Mouse (Mus musculus) lung, postnatal 0 days (tissue): ENCODE data around the gene Tppp3. TPM values are rescaled to one million over a fixed set of nuclear protein-coding genes. Genes with fewer than 3 reads are reported as not detected.

Experiments used
- ATAC-seq: fragments of 200-750 bp; cut with Nextera tagmentation; 2 replicates; pipeline ENCODE4 v1.8.0; 2017; ENCODE audit warnings: moderate library complexity
- DNase-seq: peaks from one replicate; pipeline ENCODE4 v3.0.0-alpha.2; 2016; ENCODE audit warnings: low spot score
- H3K27ac ChIP-seq: fragments of 300-500 bp; sonication (generic); 2 replicates; pipeline ENCODE4 v1.5.1; 2014; ENCODE audit warnings: antibody characterized with exemption, mild to moderate bottlenecking, low read length, mixed read lengths
- H3K27me3 ChIP-seq: fragments of 300-500 bp; sonication (generic); replicated peaks from 2 replicates; pipeline ENCODE4 v1.6.1; 2014; ENCODE audit warnings: low read length, mixed read lengths; ENCODE audit not compliant: insufficient read depth
- H3K36me3 ChIP-seq: fragments of 300-500 bp; sonication (generic); 2 replicates; pipeline ENCODE4 v1.6.1; 2014; ENCODE audit warnings: low read length, mixed read lengths; ENCODE audit not compliant: insufficient read depth
- H3K4me1 ChIP-seq: fragments of 300-500 bp; sonication (generic); 2 replicates; pipeline ENCODE4 v1.6.1; 2014; ENCODE audit warnings: antibody characterized with exemption, low read depth, low read length, mixed read lengths; ENCODE audit not compliant: insufficient read depth
- H3K4me2 ChIP-seq: fragments of 300-500 bp; sonication (generic); replicated peaks from 2 replicates; pipeline ENCODE4 v1.6.1; 2014; ENCODE audit warnings: low read depth, mild to moderate bottlenecking, low read length, moderate library complexity, mixed read lengths
- H3K4me3 ChIP-seq: fragments of 300-500 bp; sonication (generic); 2 replicates; pipeline ENCODE4 v1.5.1; 2014; ENCODE audit warnings: low read depth, low read length
- H3K9ac ChIP-seq: fragments of 300-500 bp; sonication (generic); replicated peaks from 2 replicates; pipeline ENCODE4 v1.6.1; 2014; ENCODE audit warnings: low read depth, mild to moderate bottlenecking
- H3K9me3 ChIP-seq: fragments of 300-500 bp; sonication (generic); 2 replicates; pipeline ENCODE4 v1.6.1; 2016; ENCODE audit warnings: low read length, mixed read lengths
- CTCF ChIP-seq: IDR thresholded peaks from 2 replicates; pipeline ENCODE4 v1.5.1; 2016; ENCODE audit warnings: antibody characterized with exemption, mild to moderate bottlenecking
- EP300 ChIP-seq: IDR thresholded peaks from 2 replicates; pipeline ENCODE4 v1.6.1; 2016; ENCODE audit warnings: antibody characterized with exemption, mild to moderate bottlenecking, control low read depth
- WGBS: fragments of 180-500 bp; shearing (Covaris S2); extraction: QIAGEN DNeasy Blood & Tissue Kit; methylation state at CpG from one replicate; pipeline ENCODE4 v1.1.7; 2014; 5-methylcytosine and 5-hydroxymethylcytosine counted together
- polyA plus RNA-seq: library from polyadenylated mRNA; unstranded; fragments of >200 nt; fragmentation: Nextera tagmentation; extraction: Ambion mirVana; gene quantifications from 2 replicates; pipeline ENCODE4 v1.2.1, GENCODE M21; 2015

Gene Tppp3
- polyA plus RNA-seq, 1 experiment from 2014 or later: 696 TPM

DNA sequence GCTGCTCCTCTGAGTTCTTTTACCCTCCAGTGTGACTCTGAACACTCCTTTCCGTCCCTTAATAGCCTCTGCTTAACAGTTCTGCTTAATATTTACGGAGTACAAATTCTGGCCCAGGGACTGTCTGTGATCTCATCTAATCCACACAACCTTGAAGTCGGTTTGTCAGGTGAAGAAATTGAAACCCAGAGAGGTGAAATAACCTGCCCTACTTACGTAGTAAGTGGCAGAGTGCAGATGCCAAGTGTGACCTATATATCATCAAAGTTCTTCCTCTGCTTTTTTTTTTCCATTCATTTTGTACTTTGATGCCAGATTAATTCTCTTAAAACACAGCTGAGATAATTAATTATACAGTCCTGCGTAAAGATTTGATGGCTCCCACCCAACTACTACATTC, 37.2 kb downstream of the Tppp3 start:
- ATAC-seq (no peak), DNase-seq (no peak)
- Histone ChIP-seq H3K27ac (no peak overlapping the region), H3K9me3 (no peaks in the 10 kb centered on the region), H3K4me1 (no peaks in the 10 kb centered on the region), H3K36me3 (no peaks in the 10 kb centered on the region), H3K27me3 (no peaks in the 10 kb centered on the region), H3K4me2 (no peak overlapping the region), H3K4me3 (no peak overlapping the region), H3K9ac (no peak overlapping the region)
- TF ChIP-seq CTCF (no peak), EP300 (no peak)
- 59% methylated on average over 5 of the region's 5 CpGs for WGBS

DNA sequence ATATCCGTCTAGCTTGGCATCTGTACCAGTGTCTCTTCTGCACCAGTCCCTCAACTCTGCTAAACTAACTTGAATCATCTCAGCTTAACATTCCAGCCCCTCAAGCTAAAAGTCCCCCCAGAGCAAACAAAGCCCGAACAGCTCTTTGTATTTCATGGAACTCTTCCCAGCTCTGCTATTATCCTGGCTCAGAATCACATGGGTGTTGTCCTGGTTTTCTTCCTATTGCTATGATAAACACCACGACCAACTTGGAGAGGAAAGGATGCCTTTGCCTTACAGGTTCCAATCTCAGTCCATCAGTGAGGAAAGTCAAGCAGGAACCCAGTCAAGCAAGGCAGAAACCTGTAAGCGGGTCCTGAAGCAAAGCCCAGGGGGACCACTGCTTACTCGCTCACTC, 37.8 kb downstream of the Tppp3 start:
- 36% methylated on average over 5 of the region's 5 CpGs for WGBS
- no peak overlapping the region for H3K4me3 ChIP-seq
- H3K27ac ChIP-seq: peak overlapping the region; percentile 3; the same call in 1 of the 2 replicates
- no peaks in the 10 kb centered on the region for H3K27me3 ChIP-seq
- no peaks in the 10 kb centered on the region for H3K36me3 ChIP-seq
- DNase-seq (peak; percentile 39), ATAC-seq (peak; percentile 38)
- TF ChIP-seq CTCF (no peak), EP300 (0 out of 2 replicates have a peak, but pooled peaks have one; percentile 20)
- no peaks in the 10 kb centered on the region for H3K9me3 ChIP-seq
- H3K4me2 ChIP-seq: no peak overlapping the region
- H3K4me1 ChIP-seq: no peaks in the 10 kb centered on the region
- no peak overlapping the region for H3K9ac ChIP-seq

DNA sequence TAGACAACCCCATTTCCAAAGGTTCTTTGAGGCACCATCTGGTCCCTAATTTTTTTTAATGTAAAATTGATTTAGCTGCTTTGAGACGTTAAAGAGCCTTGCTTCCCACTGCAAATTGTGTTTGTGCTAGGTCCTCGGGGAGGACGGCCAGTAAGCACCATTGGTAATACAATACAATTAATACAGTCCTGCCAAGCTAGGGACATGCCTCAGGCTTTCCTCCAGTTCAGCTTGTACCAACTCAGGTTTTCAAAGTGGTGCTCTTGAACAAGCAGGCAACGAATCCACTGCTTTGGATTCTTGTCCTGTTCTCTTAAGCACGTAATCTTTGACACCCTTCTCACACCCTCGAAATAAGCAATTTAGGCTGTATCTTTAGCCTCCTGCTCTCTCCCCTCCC, 38.3 kb downstream of the Tppp3 start:
- Histone ChIP-seq H3K4me1 (no peaks in the 10 kb centered on the region), H3K27me3 (no peaks in the 10 kb centered on the region), H3K4me3 (no peak overlapping the region), H3K4me2 (no peak overlapping the region), H3K36me3 (no peaks in the 10 kb centered on the region), H3K27ac (peak overlapping the region; percentile 3; the same call in 1 of the 2 replicates), H3K9me3 (no peaks in the 10 kb centered on the region), H3K9ac (no peak overlapping the region)
- WGBS: 49% methylated on average over 6 of the region's 6 CpGs
- TF ChIP-seq CTCF (no peak), EP300 (no peak)
- no peak for ATAC-seq
- no peak for DNase-seq

DNA sequence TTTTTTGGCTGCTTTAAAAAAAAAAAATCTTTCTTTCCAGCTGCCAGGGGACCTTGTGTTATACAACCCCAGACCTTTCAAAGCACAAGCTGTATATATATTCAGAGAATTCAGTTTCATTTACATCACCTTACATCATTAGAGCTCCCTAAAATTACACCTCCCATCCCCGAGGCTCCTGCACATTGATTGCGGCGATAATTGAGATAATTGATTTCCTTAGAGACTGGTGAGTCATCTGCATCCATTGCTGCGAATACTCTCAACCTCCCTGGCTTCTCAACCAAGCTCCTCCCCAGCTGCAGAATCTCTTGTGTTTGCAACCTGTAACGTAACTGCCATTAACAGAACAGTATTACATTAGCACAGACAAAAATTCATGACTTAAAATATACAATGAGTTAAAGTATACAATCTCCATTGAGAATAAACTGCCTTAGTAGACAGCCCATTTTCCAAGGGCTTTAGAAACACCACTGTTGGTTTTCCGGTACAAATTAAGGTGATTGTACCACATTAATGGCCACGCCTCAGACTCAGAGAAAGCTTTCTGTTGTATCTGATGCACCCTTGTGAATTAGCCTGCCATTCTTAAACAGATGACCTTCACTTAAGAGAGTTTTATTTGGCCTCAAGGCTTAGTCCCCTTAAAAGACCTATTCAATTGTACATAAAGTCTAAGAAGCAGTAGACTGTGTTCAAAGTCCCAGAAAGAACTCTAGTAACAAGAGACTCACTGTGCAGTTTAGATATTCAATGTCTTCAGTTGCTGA, 39.4 kb downstream of the Tppp3 start:
- Histone ChIP-seq H3K4me1 (no peaks in the 10 kb centered on the region; the same call in 1 of the 2 replicates), H3K9ac (no peak overlapping the region), H3K27me3 (no peaks in the 10 kb centered on the region), H3K9me3 (no peaks in the 10 kb centered on the region), H3K36me3 (no peaks in the 10 kb centered on the region), H3K4me2 (no peak overlapping the region), H3K4me3 (no peak overlapping the region), H3K27ac (no peak overlapping the region)
- DNase-seq: no peak
- 76% methylated on average over 7 of the region's 7 CpGs for WGBS
- TF ChIP-seq EP300 (no peak), CTCF (no peak)
- no peak for ATAC-seq

DNA sequence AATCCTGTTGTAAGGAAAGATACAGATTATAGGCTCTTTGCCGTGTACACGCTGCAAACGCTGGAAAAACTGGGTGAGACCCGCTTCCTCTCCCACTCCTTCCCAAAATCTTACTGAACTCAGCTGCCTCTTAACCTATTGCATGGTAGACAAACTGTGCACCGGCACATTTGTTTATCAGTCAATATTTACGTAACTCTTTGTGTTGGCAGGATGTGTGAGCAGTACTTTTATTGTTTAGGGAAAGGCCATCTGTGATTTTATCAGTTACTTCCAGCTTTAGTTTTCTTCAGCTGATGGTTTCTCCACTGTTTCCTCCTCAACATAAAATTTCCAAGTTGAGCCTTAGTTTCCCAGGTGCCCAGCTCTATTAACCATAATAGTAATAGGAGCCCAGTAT, 44.4 kb downstream of the Tppp3 start:
- Histone ChIP-seq H3K9me3 (no peaks in the 10 kb centered on the region), H3K4me2 (no peak overlapping the region), H3K27ac (peak overlapping the region; percentile 22; the same call in 1 of the 2 replicates), H3K27me3 (no peaks in the 10 kb centered on the region), H3K4me3 (no peak overlapping the region), H3K36me3 (no peaks in the 10 kb centered on the region), H3K9ac (no peak overlapping the region), H3K4me1 (no peaks in the 10 kb centered on the region; the same call in 1 of the 2 replicates)
- 24% methylated on average over 6 of the region's 6 CpGs for WGBS
- peak; percentile 52 for DNase-seq
- peak; percentile 63 for ATAC-seq
- TF ChIP-seq EP300 (peak; percentile 93), CTCF (no peak)

DNA sequence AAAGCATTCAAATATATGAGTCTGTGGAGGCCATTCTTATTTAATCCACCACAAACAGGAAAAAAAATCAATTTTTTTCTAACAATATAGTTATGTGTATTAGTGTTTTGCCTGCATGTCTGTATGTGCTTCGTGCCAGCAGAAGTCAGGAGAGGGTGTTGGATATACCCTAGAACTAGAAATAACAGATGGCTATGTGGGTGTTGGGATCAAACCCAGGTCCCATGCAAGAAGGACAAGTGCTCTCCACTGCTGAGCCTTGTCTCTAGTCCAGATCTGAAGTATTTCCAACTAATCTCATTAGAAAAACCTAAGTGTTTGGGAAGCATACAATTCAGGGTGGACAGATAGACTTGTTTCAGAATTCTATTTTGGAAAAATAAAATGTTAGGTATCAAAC, 49.3 kb downstream of the Tppp3 start:
- no peak overlapping the region for H3K27ac ChIP-seq
- WGBS: 70% methylated on average over 1 of the region's 1 CpGs
- no peak overlapping the region for H3K4me2 ChIP-seq
- H3K4me1 ChIP-seq: no peaks in the 10 kb centered on the region; the same call in 1 of the 2 replicates
- ATAC-seq: no peak
- H3K9ac ChIP-seq: no peak overlapping the region
- H3K9me3 ChIP-seq: no peaks in the 10 kb centered on the region
- no peak overlapping the region for H3K4me3 ChIP-seq
- no peaks in the 10 kb centered on the region for H3K27me3 ChIP-seq
- no peaks in the 10 kb centered on the region for H3K36me3 ChIP-seq
- no peak for TF ChIP-seq EP300
- no peak for TF ChIP-seq CTCF
- no peak for DNase-seq
